ENCODE assay signal across 22 mouse cellular contexts in the genomic region with DNA sequence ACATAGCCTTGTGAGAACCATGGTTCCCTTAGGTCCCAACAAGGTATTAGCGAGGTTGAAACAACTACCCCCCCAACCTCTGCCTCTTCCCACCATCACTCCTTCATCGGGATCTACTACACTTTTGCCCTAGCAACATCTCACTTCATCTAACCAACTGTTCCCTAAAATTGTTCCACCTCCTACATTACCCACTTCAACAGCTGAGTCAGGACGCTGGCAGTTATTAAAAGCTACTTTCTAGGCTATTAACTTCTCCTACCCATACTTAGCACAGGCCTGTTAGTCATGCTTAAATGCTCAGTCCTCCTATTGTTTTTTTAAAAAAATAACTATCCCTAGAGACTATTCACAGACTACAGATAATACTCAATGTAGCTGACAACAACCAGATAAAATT.
"Had no signal": no experiment of that assay in that cellular context is flagged by ENCODE, and none has a peak within 500 bp of the region (broad histone marks: within the 10 kb centered on the region; RNA-seq: fewer than 3 reads in every experiment).

No protein-coding gene starts in this region.

- ATAC-seq: hindbrain, embryonic 16.5 days; hindbrain, postnatal 0 days; inflammation-experienced regulatory T-cells, adult 6 months; intestine, embryonic 15.5 days; intestine, embryonic 16.5 days; intestine, postnatal 0 days had no signal

- DNase-seq: heart, postnatal 10 days; heart, postnatal 14 days; heart, postnatal 36 days; heart, postnatal 4 days; kidney, adult 11 months; kidney, adult 18-20 months; kidney, adult 2 months; kidney, adult 8-10 months; kidney, adult 9 months; kidney, postnatal 10 days; kidney, postnatal 14 days; kidney, postnatal 25 days; kidney, postnatal 36 days; kidney, postnatal 4 days; layer of hippocampus, adult 9-11 months; layer of hippocampus, postnatal 36 days had no signal
